Mouse (Mus musculus): ENCODE results near the gene Mrps35.

GRCm38 (mm10) chr6:147088517-147088916, 46.0 kb downstream of the Mrps35 start:
- no peak for TF ChIP-seq CTCF (IDR thresholded peaks at IDR 0.05; ENCODE audit: control insufficient read depth, insufficient read depth, insufficient read length)
- no peak for TF ChIP-seq MYOD1 (IDR thresholded peaks at IDR 0.05; ENCODE audit: control insufficient read depth, insufficient read length, low read depth)
- no peak for TF ChIP-seq MAX (IDR thresholded peaks at IDR 0.05)
- no peak for TF ChIP-seq MYOG (IDR thresholded peaks at IDR 0.05; ENCODE audit: control insufficient read depth, extremely low read depth, insufficient read length)
